In the genomic region with DNA sequence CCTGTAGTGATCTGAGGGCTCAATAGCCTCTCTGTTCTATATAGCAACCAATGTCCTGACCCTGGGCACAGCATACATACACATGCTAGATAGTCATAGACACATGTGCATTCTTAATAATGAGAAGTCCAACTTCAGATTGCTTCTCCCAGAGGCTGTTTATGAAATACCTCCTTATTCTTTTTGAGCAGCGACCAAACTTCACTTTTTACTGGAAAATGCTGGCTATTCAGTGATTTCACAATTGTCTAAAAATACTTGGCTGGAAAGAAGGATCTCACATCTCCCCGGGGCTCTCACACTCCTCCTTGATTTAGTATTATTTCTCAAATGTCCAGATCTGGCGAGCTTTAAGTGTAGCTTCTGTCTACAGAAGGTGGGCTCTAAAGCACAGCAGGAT, we compare ENCODE assay signal across 29 mouse cellular contexts.
DNase-seq lines count a peak whose midpoint lies in the region; ATAC-seq and TF ChIP-seq lines count a peak whose summit lies in the region.
"Had no signal": no experiment of that assay in that cellular context is flagged by ENCODE, and none has a peak within 500 bp of the region (broad histone marks: within the 10 kb centered on the region; RNA-seq: fewer than 3 reads in every experiment).

No protein-coding gene starts in this region.

- no peaks in the 10 kb centered on the region for H3K36me3 ChIP-seq in lung, embryonic 14.5 days (ENCODE audit: insufficient read depth)
- H3K36me3 ChIP-seq: embryonic facial prominence, embryonic 10.5 days; embryonic facial prominence, embryonic 15.5 days; limb, embryonic 10.5 days had no signal

- WGBS in lung, embryonic 14.5 days, result 43% methylated on average over 3 of the region's 3 CpGs

- TF ChIP-seq POLR2A in bone marrow macrophage, adult 2 months (IDR thresholded peaks at IDR 0.05; ENCODE audit: borderline replicate concordance, low read depth, low read length), result no peak

- peak overlapping the region; percentile 31; the same call in 1 of the 2 replicates for H3K27ac ChIP-seq in lung, embryonic 14.5 days (ENCODE audit: low read depth)
- H3K27ac ChIP-seq in bone marrow macrophage, adult 2 months (ENCODE audit: insufficient read depth, low read depth, low read length), result peak overlapping the region; percentile 9; the same call in 1 of the 2 replicates
- H3K27ac ChIP-seq: embryonic facial prominence, embryonic 10.5 days; embryonic facial prominence, embryonic 15.5 days; forebrain, embryonic 10.5 days; forebrain, embryonic 15.5 days; heart, embryonic 10.5 days; heart, embryonic 15.5 days; hindbrain, embryonic 14.5 days; limb, embryonic 10.5 days; limb, embryonic 15.5 days; liver, embryonic 13.5 days; macrophage; midbrain, embryonic 13.5 days; neural tube, embryonic 13.5 days; stomach, embryonic 15.5 days had no signal

- H3K4me3 ChIP-seq in lung, embryonic 14.5 days (ENCODE audit: low read depth, low read length), result no peak overlapping the region
- H3K4me3 ChIP-seq in bone marrow macrophage, adult 2 months (ENCODE audit: insufficient read depth, low read length), result no peak overlapping the region
- H3K4me3 ChIP-seq: embryonic facial prominence, embryonic 10.5 days; embryonic facial prominence, embryonic 15.5 days; forebrain, embryonic 10.5 days; forebrain, embryonic 15.5 days; heart, embryonic 10.5 days; heart, embryonic 15.5 days; limb, embryonic 10.5 days; limb, embryonic 15.5 days; liver, embryonic 13.5 days; midbrain, embryonic 13.5 days; neural tube, embryonic 13.5 days; stomach, embryonic 15.5 days had no signal

- ATAC-seq in lung, embryonic 14.5 days (ENCODE audit: insufficient read depth), result no peak
- ATAC-seq in erythroid progenitor cell, adult 5-6 weeks (replicated peaks; ENCODE audit: low FRiP score, poor library complexity, severe bottlenecking), result no peak
- ATAC-seq: forebrain, embryonic 15.5 days; intestine, postnatal 0 days; midbrain, embryonic 13.5 days had no signal

- no peak for TF ChIP-seq CTCF in lung, embryonic 14.5 days (IDR thresholded peaks at IDR 0.05; ENCODE audit: low read depth)
- TF ChIP-seq CTCF in bone marrow macrophage, adult 2 months (IDR thresholded peaks at IDR 0.05; ENCODE audit: low read depth, low read length), result no peak

- H3K4me2 ChIP-seq in lung, embryonic 14.5 days, result no peak overlapping the region
- H3K4me2 ChIP-seq: embryonic facial prominence, embryonic 15.5 days; forebrain, embryonic 15.5 days; heart, embryonic 15.5 days; hindbrain, embryonic 14.5 days; limb, embryonic 15.5 days; liver, embryonic 13.5 days; midbrain, embryonic 13.5 days; neural tube, embryonic 13.5 days; stomach, embryonic 15.5 days had no signal

- no peaks in the 10 kb centered on the region for H3K27me3 ChIP-seq in lung, embryonic 14.5 days (ENCODE audit: insufficient read depth, low read length)
- H3K27me3 ChIP-seq: CH12.LX; embryonic facial prominence, embryonic 15.5 days; forebrain, embryonic 15.5 days; heart, embryonic 15.5 days; limb, embryonic 15.5 days; liver, embryonic 13.5 days; midbrain, embryonic 13.5 days; neural tube, embryonic 13.5 days; stomach, embryonic 15.5 days had no signal

- no peak for DNase-seq in lung, embryonic 14.5 days
- no peak for DNase-seq in lung, postnatal 4 days
- DNase-seq in NIH3T3 (ENCODE audit: low read depth), result peak; percentile 78
- DNase-seq in skeletal muscle tissue, adult 2 months (ENCODE audit: low read depth, low spot score), result peak; percentile 32
- DNase-seq: adrenal gland, postnatal 10 days; cerebellum, adult 18-20 months; cerebellum, postnatal 25 days; heart, postnatal 36 days; kidney, adult 9 months; kidney, postnatal 10 days; layer of hippocampus, adult 9-11 months; liver, embryonic 13.5 days had no signal

- no peaks in the 10 kb centered on the region for H3K4me1 ChIP-seq in lung, embryonic 14.5 days (ENCODE audit: insufficient read depth)
- peaks cover 28% of the 10 kb centered on the region for H3K4me1 ChIP-seq in bone marrow macrophage, adult 2 months (ENCODE audit: control insufficient read depth, insufficient read depth, low read length)
- H3K4me1 ChIP-seq: embryonic facial prominence, embryonic 10.5 days; embryonic facial prominence, embryonic 15.5 days; forebrain, embryonic 10.5 days; forebrain, embryonic 15.5 days; heart, embryonic 10.5 days; limb, embryonic 10.5 days; limb, embryonic 15.5 days; liver, embryonic 13.5 days; midbrain, embryonic 13.5 days; neural tube, embryonic 13.5 days; stomach, embryonic 15.5 days had no signal

- H3K9me3 ChIP-seq in lung, embryonic 14.5 days (ENCODE audit: low read depth, low read length), result no peaks in the 10 kb centered on the region
- H3K9me3 ChIP-seq: embryonic facial prominence, embryonic 10.5 days; embryonic facial prominence, embryonic 15.5 days; forebrain, embryonic 10.5 days; forebrain, embryonic 15.5 days; heart, embryonic 10.5 days; heart, embryonic 15.5 days; limb, embryonic 10.5 days; limb, embryonic 15.5 days; liver, embryonic 13.5 days; midbrain, embryonic 13.5 days; neural tube, embryonic 13.5 days; stomach, embryonic 15.5 days had no signal

- no peak overlapping the region for H3K9ac ChIP-seq in lung, embryonic 14.5 days
- H3K9ac ChIP-seq: embryonic facial prominence, embryonic 15.5 days; forebrain, embryonic 15.5 days; heart, embryonic 15.5 days; hindbrain, embryonic 14.5 days; limb, embryonic 15.5 days; liver, embryonic 13.5 days; midbrain, embryonic 13.5 days; neural tube, embryonic 13.5 days; stomach, embryonic 15.5 days had no signal

Comparison
In these comparisons a context has a peak if more than half of its experiments do, and no peak if none do; other contexts are left out.
1. DNase-seq: peak in NIH3T3 (single experiment) and skeletal muscle tissue, adult 2 months (single experiment); none in lung, embryonic 14.5 days (single experiment) and lung, postnatal 4 days (0 of 2).